Mouse (Mus musculus): ENCODE data around the gene Ano8. TPM values are rescaled to one million over a fixed set of nuclear protein-coding genes. Genes with fewer than 3 reads are reported as not detected.

Gene Ano8
- polyA plus RNA-seq (2014; fragmentation: Illumina TruSeq; extraction: RNeasy Lipid Tissue Mini Kit (QIAGEN cat#74804)), result 1.00 TPM

DNA sequence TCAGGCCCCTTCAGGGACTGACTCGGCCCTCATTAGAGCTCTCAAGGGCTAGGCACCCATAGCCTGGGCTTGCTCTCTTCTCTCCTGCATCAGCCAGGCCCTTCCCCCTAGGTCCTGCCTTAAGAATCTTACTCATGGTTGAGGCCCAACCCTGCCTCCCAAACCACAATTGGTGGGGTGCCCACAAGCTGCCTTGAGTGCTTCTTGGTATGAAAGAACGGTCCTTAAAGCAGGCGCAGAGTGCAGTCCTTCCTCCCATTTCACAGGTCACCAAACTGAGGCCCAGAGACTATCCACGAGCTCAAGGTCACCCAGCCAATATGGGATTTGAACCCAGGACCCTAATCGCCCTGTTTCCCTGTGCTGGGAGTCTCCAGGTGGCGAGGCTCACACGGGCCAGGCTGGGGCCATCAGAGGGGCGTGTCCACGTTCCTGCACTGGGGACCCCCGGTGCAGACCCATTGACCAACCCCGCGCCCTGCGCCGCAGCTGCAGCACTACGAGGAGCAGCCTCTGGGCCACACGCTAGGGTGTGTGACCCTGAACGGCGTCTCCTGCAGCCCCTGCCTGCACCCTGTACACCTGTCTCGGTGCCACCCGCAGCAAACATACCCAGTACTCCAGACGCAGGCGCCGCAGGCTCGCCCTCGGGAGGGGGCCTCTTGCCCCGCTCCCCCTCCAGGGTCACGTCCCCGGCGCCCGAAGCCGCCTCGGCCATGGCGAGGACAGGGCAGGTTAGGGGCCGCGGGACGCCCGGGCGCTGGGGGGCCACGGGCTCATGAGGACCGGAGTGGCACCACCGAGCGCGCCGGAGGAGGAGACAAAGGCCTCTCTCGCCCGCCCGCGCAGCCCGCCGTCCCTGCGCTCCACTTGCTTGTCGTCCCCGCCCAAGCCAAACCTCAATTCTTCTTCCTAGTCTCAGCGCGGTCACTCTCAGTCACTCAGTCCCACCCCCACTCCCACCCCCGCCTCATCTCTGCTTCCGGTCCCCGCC lies at the start of gene Ano8:
Gene Ano8, minus strand, starts transcription at position 822 of the 994 bp plus-strand sequence.

DNA sequence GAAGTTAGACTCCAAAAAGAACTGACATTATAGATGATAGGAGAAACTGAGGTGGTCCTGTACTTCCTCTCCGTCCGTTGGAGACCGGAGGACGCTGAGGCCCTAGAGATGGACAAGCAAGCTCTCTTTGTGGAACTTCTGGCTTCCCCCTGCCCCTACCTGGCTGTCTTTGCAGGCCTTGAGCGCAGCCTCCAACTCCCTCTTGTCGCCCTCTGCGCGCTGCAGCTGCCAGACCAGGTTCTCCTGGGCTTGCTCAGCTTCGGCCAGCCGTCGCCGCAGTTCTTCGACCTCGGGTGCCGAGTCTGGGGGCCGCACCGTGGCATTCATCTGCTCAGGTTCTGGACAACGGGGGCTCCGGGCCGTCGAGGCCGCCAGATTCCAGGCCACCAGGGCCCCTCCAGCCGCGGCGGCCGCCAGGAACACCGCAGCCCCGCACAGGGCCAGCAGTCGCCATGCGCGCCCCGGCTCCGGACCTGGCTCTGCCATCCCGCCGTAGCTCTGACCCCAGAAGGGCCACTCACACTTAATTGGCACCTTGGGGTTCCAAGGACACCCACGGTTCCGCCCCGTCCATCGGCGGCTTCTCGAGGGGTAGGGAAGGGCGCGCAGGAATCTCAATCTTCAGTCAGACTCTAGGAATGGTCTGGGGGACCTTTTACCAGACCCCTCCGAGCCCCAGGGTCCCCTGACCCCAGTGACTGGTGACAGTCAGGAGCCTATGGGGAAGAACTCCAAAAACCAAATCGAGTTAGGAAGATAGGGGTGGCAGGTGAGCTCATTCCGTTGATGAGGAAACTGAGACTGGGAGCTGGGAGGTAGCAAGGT lies 39.7 kb upstream of the Ano8 start, which contains the start of gene Ccdc194:
Gene Ccdc194, minus strand, starts transcription at position 486 of the 825 bp plus-strand sequence.

DNA sequence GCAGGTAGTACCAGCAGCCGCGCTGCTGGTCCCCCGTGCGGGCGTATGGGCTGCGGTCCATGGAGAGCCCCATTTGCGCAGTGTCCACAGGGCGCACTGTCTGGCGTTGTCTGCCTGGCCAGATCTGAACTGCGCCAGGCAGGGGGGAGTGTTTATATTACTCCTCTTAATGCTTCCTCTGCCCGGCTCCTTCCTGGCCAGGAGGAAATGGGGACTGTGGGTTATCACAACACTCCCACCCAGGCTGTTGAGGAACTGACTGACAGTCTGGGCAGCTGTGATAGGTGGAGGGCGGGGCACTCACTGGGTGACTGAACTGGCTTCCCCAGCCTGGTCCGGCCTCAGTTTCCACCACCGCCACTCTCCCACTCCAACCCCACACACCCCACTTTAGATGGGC lies 25.9 kb upstream of the Ano8 start, which contains the start of gene Plvap:
Gene Plvap, minus strand, starts transcription at position 109 of the 400 bp plus-strand sequence.

GRCm38 (mm10) chr8:71487691-71488445 lies 2.1 kb upstream of the Ano8 start, which contains the start of gene Gtpbp3:
TSS of gene Gtpbp3 (plus strand) at chr8:71488103.

GRCm38 (mm10) chr8:71468916-71469315 lies 16.8 kb downstream of the Ano8 start, which contains the start of gene Dda1:
TSS of gene Dda1 (plus strand) at chr8:71469199.

DNA sequence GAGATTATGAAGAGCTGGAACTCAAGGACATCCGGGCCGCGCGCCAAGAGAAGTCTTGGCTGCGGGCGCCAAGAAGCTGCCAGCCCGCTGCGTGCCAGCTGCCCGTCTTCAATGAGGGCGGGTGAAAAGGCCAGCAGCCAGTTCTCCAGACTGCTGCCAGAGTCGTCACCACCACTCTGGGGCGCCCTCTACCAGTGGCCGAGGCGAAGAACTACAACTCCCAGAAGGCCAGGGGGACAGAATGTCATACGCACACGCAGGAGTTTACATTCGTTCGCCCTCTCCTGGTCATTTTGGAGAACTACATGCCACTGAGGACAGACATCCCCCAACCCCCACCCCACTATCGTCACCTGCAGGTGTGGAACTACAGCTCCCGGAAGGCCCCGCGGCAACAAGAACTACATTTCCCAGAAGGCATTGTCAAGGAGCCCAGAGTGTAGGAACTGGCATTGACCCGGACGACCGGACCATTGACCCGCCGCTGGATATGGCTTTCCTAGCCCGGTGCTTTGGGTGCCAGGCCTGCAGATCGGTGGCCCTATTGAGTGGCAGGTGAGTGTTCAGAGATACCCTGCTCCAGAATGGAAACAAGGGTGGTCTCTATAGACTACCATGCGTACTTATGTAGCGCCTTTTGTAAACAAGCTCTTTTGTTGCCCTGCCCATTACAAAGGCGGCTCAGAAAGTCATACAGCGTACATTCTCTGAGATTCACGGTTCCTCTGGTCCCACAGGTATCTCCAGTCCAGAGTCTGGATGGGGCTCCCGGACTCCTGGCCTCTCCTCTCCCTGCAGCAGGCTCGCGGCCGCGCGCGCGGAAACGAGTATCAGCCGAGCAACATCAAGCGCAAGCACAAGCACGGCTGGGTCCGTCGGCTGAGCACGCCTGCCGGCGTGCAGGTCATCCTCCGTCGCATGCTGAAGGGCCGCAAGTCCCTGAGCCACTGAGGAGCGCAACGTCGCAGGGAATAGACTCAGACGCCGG lies 21.0 kb downstream of the Ano8 start, which contains the start of gene Mrpl34:
Gene Mrpl34, plus strand, starts transcription at position 447 of the 988 bp plus-strand sequence.

DNA sequence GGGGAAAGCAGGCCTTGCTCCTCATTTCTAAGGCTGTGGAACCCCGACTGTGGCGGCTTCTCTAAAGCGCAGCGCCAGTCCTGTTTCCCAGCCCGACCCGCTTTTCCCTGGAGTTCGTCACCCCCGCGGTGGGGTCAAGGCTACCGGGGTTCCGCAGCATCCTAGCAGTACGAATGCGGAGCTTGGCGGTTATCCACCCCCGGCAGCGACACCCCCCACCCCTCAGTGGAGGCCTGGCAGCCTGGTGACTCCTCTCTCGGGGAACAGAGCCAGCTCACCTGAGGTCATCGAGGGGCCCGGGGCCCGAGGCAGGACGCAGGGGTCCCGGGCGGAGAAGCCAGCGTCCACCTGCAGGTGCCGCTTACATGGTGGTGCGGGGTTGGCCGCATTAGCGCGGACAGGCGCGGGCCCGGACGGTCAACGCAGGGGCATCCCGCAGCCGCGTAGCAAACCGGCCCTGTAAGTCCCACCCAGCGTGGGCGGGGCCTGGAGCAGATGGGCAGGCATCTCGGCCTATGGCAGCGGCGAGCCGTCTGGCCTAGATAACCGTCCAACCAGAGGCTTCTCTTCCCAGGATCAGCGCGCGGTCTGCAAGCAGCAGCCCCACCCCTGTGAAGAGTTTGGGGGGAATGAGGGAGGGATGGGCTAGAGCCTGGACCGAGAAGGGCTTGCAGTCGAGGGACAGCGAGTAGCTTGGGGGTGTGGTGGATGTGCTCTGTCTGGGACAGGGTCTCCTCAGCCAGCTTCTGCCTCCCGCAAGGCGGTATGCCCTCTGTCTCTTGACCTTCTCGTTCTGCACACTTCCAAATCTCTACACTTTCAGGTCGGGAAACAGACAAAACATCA lies 22.4 kb downstream of the Ano8 start, which contains the start of gene Abhd8:
Gene Abhd8, minus strand, starts transcription at position 468 of the 846 bp plus-strand sequence.

Other genes with a start within 250 kb of the Ano8 start
- gene Myo9b, start 213.2 kb downstream of the Ano8 start, polyA plus RNA-seq (2014; fragmentation: Illumina TruSeq; extraction: RNeasy Lipid Tissue Mini Kit (QIAGEN cat#74804)), result 2.3 TPM
- 5.0 TPM for gene Haus8, start 213.0 kb downstream of the Ano8 start, polyA plus RNA-seq (2014; fragmentation: Illumina TruSeq; extraction: RNeasy Lipid Tissue Mini Kit (QIAGEN cat#74804))
- 1.5 TPM for gene Use1, start 119.1 kb downstream of the Ano8 start, polyA plus RNA-seq (2014; fragmentation: Illumina TruSeq; extraction: RNeasy Lipid Tissue Mini Kit (QIAGEN cat#74804))
- 1.2 TPM for gene Ocel1, start 114.7 kb downstream of the Ano8 start, polyA plus RNA-seq (2014; fragmentation: Illumina TruSeq; extraction: RNeasy Lipid Tissue Mini Kit (QIAGEN cat#74804))
- gene Nr2f6, start 104.0 kb downstream of the Ano8 start, polyA plus RNA-seq (2014; fragmentation: Illumina TruSeq; extraction: RNeasy Lipid Tissue Mini Kit (QIAGEN cat#74804)), result 1.3 TPM
- gene Ushbp1, start 90.2 kb downstream of the Ano8 start, polyA plus RNA-seq (2014; fragmentation: Illumina TruSeq; extraction: RNeasy Lipid Tissue Mini Kit (QIAGEN cat#74804)), result 0.31 TPM
- 8.6 TPM for gene Babam1, start 89.1 kb downstream of the Ano8 start, polyA plus RNA-seq (2014; fragmentation: Illumina TruSeq; extraction: RNeasy Lipid Tissue Mini Kit (QIAGEN cat#74804))
- gene Ankle1, start 80.0 kb downstream of the Ano8 start, polyA plus RNA-seq (2014; fragmentation: Illumina TruSeq; extraction: RNeasy Lipid Tissue Mini Kit (QIAGEN cat#74804)), result 0.54 TPM
- 0.68 TPM for gene Abhd8, start 22.3 kb downstream of the Ano8 start, polyA plus RNA-seq (2014; fragmentation: Illumina TruSeq; extraction: RNeasy Lipid Tissue Mini Kit (QIAGEN cat#74804))
- gene Mrpl34, start 21.0 kb downstream of the Ano8 start, polyA plus RNA-seq (2014; fragmentation: Illumina TruSeq; extraction: RNeasy Lipid Tissue Mini Kit (QIAGEN cat#74804)), result 9.7 TPM
- 3.4 TPM for gene Dda1, start 16.8 kb downstream of the Ano8 start, polyA plus RNA-seq (2014; fragmentation: Illumina TruSeq; extraction: RNeasy Lipid Tissue Mini Kit (QIAGEN cat#74804))
- gene Gtpbp3, start 2.1 kb upstream of the Ano8 start, polyA plus RNA-seq (2014; fragmentation: Illumina TruSeq; extraction: RNeasy Lipid Tissue Mini Kit (QIAGEN cat#74804)), result 1.3 TPM
- 0.46 TPM for gene Plvap, start 25.8 kb upstream of the Ano8 start, polyA plus RNA-seq (2014; fragmentation: Illumina TruSeq; extraction: RNeasy Lipid Tissue Mini Kit (QIAGEN cat#74804))
- gene Ccdc194, start 39.7 kb upstream of the Ano8 start, polyA plus RNA-seq (2014; fragmentation: Illumina TruSeq; extraction: RNeasy Lipid Tissue Mini Kit (QIAGEN cat#74804)), result not detected
- 8.3 TPM for gene Bst2, start 51.5 kb upstream of the Ano8 start, polyA plus RNA-seq (2014; fragmentation: Illumina TruSeq; extraction: RNeasy Lipid Tissue Mini Kit (QIAGEN cat#74804))
- gene Mvb12a, start 57.0 kb upstream of the Ano8 start, polyA plus RNA-seq (2014; fragmentation: Illumina TruSeq; extraction: RNeasy Lipid Tissue Mini Kit (QIAGEN cat#74804)), result 0.66 TPM
- 3.4 TPM for gene Tmem221, start 72.9 kb upstream of the Ano8 start, polyA plus RNA-seq (2014; fragmentation: Illumina TruSeq; extraction: RNeasy Lipid Tissue Mini Kit (QIAGEN cat#74804))
- 0.26 TPM for gene Nxnl1, start 80.6 kb upstream of the Ano8 start, polyA plus RNA-seq (2014; fragmentation: Illumina TruSeq; extraction: RNeasy Lipid Tissue Mini Kit (QIAGEN cat#74804))
- gene Slc27a1, start 82.9 kb upstream of the Ano8 start, polyA plus RNA-seq (2014; fragmentation: Illumina TruSeq; extraction: RNeasy Lipid Tissue Mini Kit (QIAGEN cat#74804)), result 4.7 TPM
- gene Pgls, start 106.2 kb upstream of the Ano8 start, polyA plus RNA-seq (2014; fragmentation: Illumina TruSeq; extraction: RNeasy Lipid Tissue Mini Kit (QIAGEN cat#74804)), result 0.17 TPM
- not detected for gene Fam129c, start 111.7 kb upstream of the Ano8 start, polyA plus RNA-seq (2014; fragmentation: Illumina TruSeq; extraction: RNeasy Lipid Tissue Mini Kit (QIAGEN cat#74804))
- 73.2 TPM for gene Colgalt1, start 125.0 kb upstream of the Ano8 start, polyA plus RNA-seq (2014; fragmentation: Illumina TruSeq; extraction: RNeasy Lipid Tissue Mini Kit (QIAGEN cat#74804))
- not detected for gene Unc13a, start 185.8 kb upstream of the Ano8 start, polyA plus RNA-seq (2014; fragmentation: Illumina TruSeq; extraction: RNeasy Lipid Tissue Mini Kit (QIAGEN cat#74804))
- gene Jak3, start 190.3 kb upstream of the Ano8 start, polyA plus RNA-seq (2014; fragmentation: Illumina TruSeq; extraction: RNeasy Lipid Tissue Mini Kit (QIAGEN cat#74804)), result not detected
- gene Insl3, start 203.3 kb upstream of the Ano8 start, polyA plus RNA-seq (2014; fragmentation: Illumina TruSeq; extraction: RNeasy Lipid Tissue Mini Kit (QIAGEN cat#74804)), result not detected
- gene B3gnt3, start 215.8 kb upstream of the Ano8 start, polyA plus RNA-seq (2014; fragmentation: Illumina TruSeq; extraction: RNeasy Lipid Tissue Mini Kit (QIAGEN cat#74804)), result 2.2 TPM
- gene Fcho1, start 239.8 kb upstream of the Ano8 start, polyA plus RNA-seq (2014; fragmentation: Illumina TruSeq; extraction: RNeasy Lipid Tissue Mini Kit (QIAGEN cat#74804)), result not detected